Mouse (Mus musculus): Measurements from ENCODE around the gene Tubal3. TPM values are rescaled to one million over a fixed set of nuclear protein-coding genes. Genes with fewer than 3 reads are reported as not detected.

Gene Tubal3
- polyA plus RNA-seq, 1 experiment from 2014 or later, result not detected

- H3K9me3 ChIP-seq, result no peaks in the 10 kb centered on the region
- H3K36me3 ChIP-seq, result no peaks in the 10 kb centered on the region
- H3K4me2 ChIP-seq (replicated peaks), result no peak overlapping the region
- no peak overlapping the region for H3K9ac ChIP-seq (replicated peaks)
- no peak overlapping the region for H3K4me3 ChIP-seq
- H3K27me3 ChIP-seq, result no peaks in the 10 kb centered on the region
- no peaks in the 10 kb centered on the region for H3K4me1 ChIP-seq
- 80% methylated on average over 7 of the region's 7 CpGs for WGBS
- ATAC-seq (ENCODE audit: low FRiP score, low read depth), result no peak
- H3K27ac ChIP-seq (replicated peaks), result no peak overlapping the region
Measured at GRCm38 (mm10) chr13:3944699-3945098, 26.6 kb downstream of the Tubal3 start.

DNA sequence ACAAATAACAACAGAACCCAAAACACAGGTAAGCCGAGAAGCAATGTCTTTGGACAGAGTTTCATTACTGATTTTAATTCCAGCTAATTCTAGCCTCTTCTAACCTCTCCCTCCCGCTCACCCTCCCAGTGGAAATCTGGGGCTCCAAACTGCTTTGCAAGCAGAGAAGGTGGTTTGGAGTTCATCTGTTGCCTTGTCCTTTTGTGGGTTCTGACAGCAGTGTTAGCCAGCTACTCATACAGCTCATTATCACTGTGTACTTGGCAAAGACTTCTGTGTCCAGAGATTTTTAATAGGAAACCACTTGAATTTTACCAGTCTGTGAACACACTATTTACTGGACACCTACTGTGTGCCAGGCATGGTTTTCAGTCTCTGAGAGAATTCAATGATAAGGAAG lies 27.2 kb downstream of the Tubal3 start, which contains the start of gene Ucn3:
Gene Ucn3, minus strand, starts transcription at position 101 of the 400 bp plus-strand sequence.
- WGBS, result 74% methylated on average over 2 of the region's 2 CpGs
- Histone ChIP-seq H3K36me3 (no peaks in the 10 kb centered on the region), H3K9ac (replicated peaks) (no peak within 1 kb of the TSS), H3K27ac (replicated peaks) (no peak within 1 kb of the TSS), H3K4me2 (replicated peaks) (no peak within 1 kb of the TSS), H3K4me3 (no peak within 1 kb of the TSS), H3K9me3 (no peaks in the 10 kb centered on the region), H3K4me1 (no peaks in the 10 kb centered on the region), H3K27me3 (no peaks in the 10 kb centered on the region)
- ATAC-seq (ENCODE audit: low FRiP score, low read depth), result no peak

DNA sequence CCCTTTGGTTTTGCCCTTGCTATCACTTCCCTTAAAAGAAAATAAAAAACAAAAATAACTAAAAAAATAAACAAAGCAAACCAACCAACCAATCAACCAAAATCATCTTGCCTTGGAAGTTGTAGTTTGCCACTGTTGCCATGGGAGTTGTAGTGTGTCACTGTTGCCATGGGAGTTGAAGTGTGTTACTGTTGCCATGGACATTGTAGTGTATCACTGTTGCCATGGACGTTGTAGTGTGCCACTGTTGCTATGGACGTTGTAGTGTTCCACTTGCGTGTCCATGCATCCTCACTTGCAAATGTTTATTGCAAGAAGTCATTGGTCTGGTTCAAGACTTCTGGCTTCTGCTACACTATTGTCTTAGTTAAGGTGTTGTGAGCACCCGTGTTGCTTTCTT lies 29.2 kb downstream of the Tubal3 start:
- H3K27me3 ChIP-seq, result no peaks in the 10 kb centered on the region
- no peak overlapping the region for H3K4me3 ChIP-seq
- no peaks in the 10 kb centered on the region for H3K9me3 ChIP-seq
- 87% methylated on average over 4 of the region's 4 CpGs for WGBS
- no peaks in the 10 kb centered on the region for H3K4me1 ChIP-seq
- H3K27ac ChIP-seq (replicated peaks), result no peak overlapping the region
- no peak overlapping the region for H3K4me2 ChIP-seq (replicated peaks)
- H3K9ac ChIP-seq (replicated peaks), result no peak overlapping the region
- H3K36me3 ChIP-seq, result no peaks in the 10 kb centered on the region
- no peak for ATAC-seq (ENCODE audit: low FRiP score, low read depth)

- H3K27ac ChIP-seq (replicated peaks), result no peak overlapping the region
- H3K9me3 ChIP-seq, result no peaks in the 10 kb centered on the region
- H3K9ac ChIP-seq (replicated peaks), result no peak overlapping the region
- H3K4me2 ChIP-seq (replicated peaks), result no peak overlapping the region
- ATAC-seq (ENCODE audit: low FRiP score, low read depth), result no peak
- no peaks in the 10 kb centered on the region for H3K27me3 ChIP-seq
- H3K4me3 ChIP-seq, result no peak overlapping the region
- 89% methylated on average over 4 of the region's 4 CpGs for WGBS
- H3K4me1 ChIP-seq, result no peaks in the 10 kb centered on the region
- H3K36me3 ChIP-seq, result no peaks in the 10 kb centered on the region
Measured at GRCm38 (mm10) chr13:3949477-3949876, 31.4 kb downstream of the Tubal3 start.

DNA sequence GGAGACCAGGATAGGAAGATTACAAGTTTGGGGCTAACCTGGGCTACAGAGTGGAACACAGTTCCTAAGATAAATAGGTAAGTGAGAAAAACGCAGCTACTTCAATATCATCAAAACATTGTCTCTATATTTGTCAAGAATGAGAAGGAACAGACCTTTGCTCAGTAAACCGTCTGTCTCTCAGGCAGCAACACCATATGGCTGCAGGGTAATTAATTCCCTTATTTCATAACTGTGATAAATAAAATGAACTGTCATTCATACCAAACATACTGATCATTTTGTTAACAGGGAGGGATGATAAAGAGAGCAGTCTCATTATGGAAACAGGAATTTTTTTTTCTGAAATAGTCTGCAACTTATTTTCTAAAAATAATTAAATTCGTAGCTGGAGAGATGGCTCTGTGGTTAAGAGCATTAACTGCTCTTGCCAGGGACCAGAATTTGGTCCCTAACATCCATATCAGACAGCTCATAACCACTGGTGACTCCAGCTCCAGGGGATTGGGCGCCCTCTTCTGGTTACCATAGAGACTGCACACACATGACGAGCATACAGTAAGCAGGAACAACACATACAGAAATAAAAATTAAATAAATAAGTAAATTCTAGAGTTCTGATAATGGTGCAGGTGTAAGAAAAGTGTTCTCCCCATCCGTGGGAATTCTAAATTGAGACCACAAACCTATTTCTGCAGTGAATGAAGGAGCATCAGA lies 33.3 kb downstream of the Tubal3 start:
- Histone ChIP-seq H3K4me1 (no peaks in the 10 kb centered on the region), H3K27me3 (no peaks in the 10 kb centered on the region), H3K9me3 (no peaks in the 10 kb centered on the region), H3K4me3 (no peak overlapping the region), H3K36me3 (no peaks in the 10 kb centered on the region), H3K9ac (replicated peaks) (no peak overlapping the region), H3K4me2 (replicated peaks) (no peak overlapping the region), H3K27ac (replicated peaks) (no peak overlapping the region)
- WGBS, result 85% methylated on average over 6 of the region's 6 CpGs
- no peak for ATAC-seq (ENCODE audit: low FRiP score, low read depth)

GRCm38 (mm10) chr13:3968849-3969248 lies 50.8 kb downstream of the Tubal3 start:
- Histone ChIP-seq H3K27ac (replicated peaks) (no peak overlapping the region), H3K27me3 (no peaks in the 10 kb centered on the region), H3K4me1 (no peaks in the 10 kb centered on the region), H3K9me3 (no peaks in the 10 kb centered on the region), H3K4me2 (replicated peaks) (no peak overlapping the region), H3K9ac (replicated peaks) (no peak overlapping the region), H3K4me3 (no peak overlapping the region), H3K36me3 (no peaks in the 10 kb centered on the region)
- no peak for ATAC-seq (ENCODE audit: low FRiP score, low read depth)
- 89% methylated on average over 4 of the region's 4 CpGs for WGBS

Small RNA genes within 50 kb of the gene (microRNA-seq; reads per million reads assigned to microRNA genes)
- not detected for gene Gm22460

Other genes starting within 250 kb of the Tubal3 start
- not detected in 2 replicates for gene Calml3, start 114.0 kb upstream of the Tubal3 start, polyA plus RNA-seq (2016; fragmentation: Nextera tagmentation; extraction: Ambion mirVana)
- not detected in 2 replicates for gene Calm4, start 80.5 kb upstream of the Tubal3 start, polyA plus RNA-seq (2016; fragmentation: Nextera tagmentation; extraction: Ambion mirVana)
- gene Calm5, start 64.1 kb upstream of the Tubal3 start, polyA plus RNA-seq (2016; fragmentation: Nextera tagmentation; extraction: Ambion mirVana), result not detected in 2 replicates
- gene Net1, start 54 bp upstream of the Tubal3 start, polyA plus RNA-seq (2016; fragmentation: Nextera tagmentation; extraction: Ambion mirVana), result 31.4 and 32.9 TPM in 2 replicates
- not detected in 2 replicates for gene Ucn3, start 27.1 kb downstream of the Tubal3 start, polyA plus RNA-seq (2016; fragmentation: Nextera tagmentation; extraction: Ambion mirVana)
- gene Akr1c14, start 130.7 kb downstream of the Tubal3 start, polyA plus RNA-seq (2016; fragmentation: Nextera tagmentation; extraction: Ambion mirVana), result 0.14 and 0.38 TPM in 2 replicates
- gene Akr1c18, start 232.4 kb downstream of the Tubal3 start, polyA plus RNA-seq (2016; fragmentation: Nextera tagmentation; extraction: Ambion mirVana), result not detected in 2 replicates